Mouse (Mus musculus) cerebellum, adult 2 months (tissue): Measurements from ENCODE around the gene Farsb. TPM values are rescaled to one million over a fixed set of nuclear protein-coding genes. Genes with fewer than 3 reads are reported as not detected.

Experiments
- DNase-seq, 2 experiments: peaks; one replicate each; pipeline ENCODE4 v3.0.0; 2021
- H3K27ac ChIP-seq: fragments of 200-500 bp; 2 replicates; pipeline ENCODE4 v1.5.1; 2012; ENCODE audit warnings: low read length, control low read depth, inconsistent platforms; ENCODE audit not compliant: insufficient read depth
- H3K27me3 ChIP-seq: fragments of 200-500 bp; 2 replicates; pipeline ENCODE4 v1.6.1; 2012; ENCODE audit warnings: inconsistent platforms, mild to moderate bottlenecking, low read length, moderate library complexity; ENCODE audit not compliant: control insufficient read depth, insufficient read depth
- H3K4me1 ChIP-seq: fragments of 200-500 bp; 2 replicates; pipeline ENCODE4 v1.6.1; 2011; ENCODE audit warnings: low read length; ENCODE audit not compliant: control insufficient read depth, insufficient read depth
- H3K4me3 ChIP-seq: fragments of 200-500 bp; replicated peaks from 2 replicates; pipeline ENCODE3; 2011; ENCODE audit warnings: mild to moderate bottlenecking, low read depth, low read length, control low read depth; ENCODE audit not compliant: insufficient read depth
- CTCF ChIP-seq: fragments of 200-500 bp; IDR thresholded peaks from 2 replicates; pipeline ENCODE4 v1.5.1; 2011; ENCODE audit warnings: low read depth, mild to moderate bottlenecking, control low read depth, low read length, moderate library complexity, borderline replicate concordance; ENCODE audit not compliant: insufficient read depth
- POLR2A ChIP-seq: fragments of 200-500 bp; IDR thresholded peaks from 2 replicates; pipeline ENCODE4 v1.6.1; 2011; ENCODE audit warnings: low read length, control low read depth, borderline replicate concordance; ENCODE audit not compliant: insufficient read depth
- WGBS: fragments of 180-500 bp; shearing (Covaris S2); methylation state at CpG from one replicate; pipeline ENCODE4 v1.1.7; 2018; 5-methylcytosine and 5-hydroxymethylcytosine counted together
- polyA plus RNA-seq: library from polyadenylated mRNA; depleted of rRNA; stranded (reverse); fragments of >200 nt; gene quantifications from 2 replicates; pipeline ENCODE4 v1.2.3, GENCODE M21; 2012

The Farsb gene
- polyA plus RNA-seq, 1 experiment: 62.6 TPM

GRCm38 (mm10) chr1:78453886-78454285, 34.8 kb downstream of the Farsb start:
- no peak overlapping the region for H3K27ac ChIP-seq
- H3K4me1 ChIP-seq: no peaks in the 10 kb centered on the region; the same call in 1 of the 2 replicates
- 63% methylated on average over 8 of the region's 8 CpGs for WGBS
- H3K4me3 ChIP-seq: no peak overlapping the region
- TF ChIP-seq CTCF: no peak
- TF ChIP-seq POLR2A: no peak
- H3K27me3 ChIP-seq: no peaks in the 10 kb centered on the region
- DNase-seq: no peak

- no peak overlapping the region for H3K27ac ChIP-seq
- 90% methylated on average over 6 of the region's 6 CpGs for WGBS
- H3K4me3 ChIP-seq: no peak overlapping the region
- TF ChIP-seq CTCF: no peak
- no peak for TF ChIP-seq POLR2A
- no peaks in the 10 kb centered on the region; the same call in 1 of the 2 replicates for H3K4me1 ChIP-seq
- no peaks in the 10 kb centered on the region for H3K27me3 ChIP-seq
- DNase-seq: no peak
Observed at GRCm38 (mm10) chr1:78452544-78452943, 36.2 kb downstream of the Farsb start.

- Histone ChIP-seq H3K4me1 (no peaks in the 10 kb centered on the region; the same call in 1 of the 2 replicates), H3K4me3 (no peak overlapping the region), H3K27me3 (no peaks in the 10 kb centered on the region), H3K27ac (no peak overlapping the region)
- WGBS: 80% methylated on average over 12 of the region's 12 CpGs
- DNase-seq: no peak
- TF ChIP-seq POLR2A: no peak
- no peak for TF ChIP-seq CTCF
Observed at GRCm38 (mm10) chr1:78451070-78451854, 37.4 kb downstream of the Farsb start.

GRCm38 (mm10) chr1:78448091-78448490, 40.6 kb downstream of the Farsb start:
- 64% methylated on average over 1 of the region's 1 CpGs for WGBS
- no peak for TF ChIP-seq POLR2A

GRCm38 (mm10) chr1:78446742-78447141, 42.0 kb downstream of the Farsb start:
- no peaks in the 10 kb centered on the region; the same call in 1 of the 2 replicates for H3K4me1 ChIP-seq
- H3K4me3 ChIP-seq: no peak overlapping the region
- H3K27me3 ChIP-seq: no peaks in the 10 kb centered on the region
- no peak for DNase-seq
- TF ChIP-seq CTCF (no peak), POLR2A (no peak)
- WGBS: 95% methylated on average over 6 of the region's 6 CpGs
- no peak overlapping the region for H3K27ac ChIP-seq

More at GRCm38 (mm10) chr1:78448091-78448490, 40.6 kb downstream of the Farsb start:
- Histone ChIP-seq H3K4me3 (no peak overlapping the region), H3K27ac (no peak overlapping the region), H3K4me1 (no peaks in the 10 kb centered on the region; the same call in 1 of the 2 replicates), H3K27me3 (no peaks in the 10 kb centered on the region)
- no peak for DNase-seq

- no peak overlapping the region for H3K27ac ChIP-seq
- H3K4me3 ChIP-seq: no peak overlapping the region
- no peaks in the 10 kb centered on the region; the same call in 1 of the 2 replicates for H3K4me1 ChIP-seq
- WGBS: 92% methylated on average over 8 of the region's 8 CpGs
- no peak for DNase-seq
- TF ChIP-seq CTCF (no peak), POLR2A (no peak)
- H3K27me3 ChIP-seq: no peaks in the 10 kb centered on the region
Observed at GRCm38 (mm10) chr1:78446232-78446631, 42.5 kb downstream of the Farsb start.

- no peak overlapping the region for H3K4me3 ChIP-seq
- no peaks in the 10 kb centered on the region for H3K27me3 ChIP-seq
- WGBS: 89% methylated on average over 7 of the region's 7 CpGs
- no peak overlapping the region for H3K27ac ChIP-seq
- TF ChIP-seq POLR2A (no peak), CTCF (no peak)
- DNase-seq: no peak
- no peaks in the 10 kb centered on the region for H3K4me1 ChIP-seq
Observed at GRCm38 (mm10) chr1:78443056-78443455, 45.6 kb downstream of the Farsb start.

GRCm38 (mm10) chr1:78440716-78441115, 48.0 kb downstream of the Farsb start:
- no peaks in the 10 kb centered on the region for H3K27me3 ChIP-seq
- no peak for DNase-seq
- TF ChIP-seq CTCF (no peak), POLR2A (no peak)
- WGBS: 95% methylated on average over 8 of the region's 8 CpGs
- H3K4me3 ChIP-seq: no peak overlapping the region
- peaks cover 4% of the 10 kb centered on the region for H3K4me1 ChIP-seq
- no peak overlapping the region for H3K27ac ChIP-seq
